ENCODE assay signal across 24 mouse cellular contexts in the genomic region with DNA sequence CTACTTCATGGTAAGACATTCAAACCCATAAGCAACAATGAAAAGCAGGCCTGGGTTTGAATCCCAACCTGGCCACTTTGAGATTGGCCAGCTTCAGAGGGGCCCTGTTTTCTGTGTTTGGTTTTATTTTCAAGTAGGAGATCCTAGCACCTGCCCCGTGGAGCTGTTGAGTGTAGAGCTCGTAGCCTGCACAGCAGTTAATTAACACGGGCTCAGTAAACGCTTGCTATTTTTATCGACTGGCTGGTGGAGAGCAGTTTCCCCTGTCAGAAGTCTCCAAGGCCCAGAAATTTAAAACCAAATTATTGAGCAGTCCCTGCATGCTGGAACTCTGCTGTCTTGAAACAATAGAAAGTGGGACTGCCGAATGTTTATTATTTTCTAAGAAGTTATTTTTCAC.
A peak's percentile ranks its signal among the peaks of the same experiment; 100 is the strongest.
DNase-seq lines count a peak whose midpoint lies in the region; ATAC-seq and TF ChIP-seq lines count a peak whose summit lies in the region.
"Had no signal": no experiment of that assay in that cellular context is flagged by ENCODE, and none has a peak within 500 bp of the region (broad histone marks: within the 10 kb centered on the region; RNA-seq: fewer than 3 reads in every experiment).

No protein-coding gene starts in this region.

- no peaks in the 10 kb centered on the region for H3K79me2 ChIP-seq in heart, adult 2 months (replicated peaks; ENCODE audit: control insufficient read depth, insufficient read depth, low read length)

- H3K4me3 ChIP-seq in heart, embryonic 12.5 days, result no peak overlapping the region
- H3K4me3 ChIP-seq in heart, postnatal 0 days (ENCODE audit: low read depth, low read length), result no peak overlapping the region
- H3K4me3 ChIP-seq in heart, adult 2 months, result no peak overlapping the region
- no peak overlapping the region for H3K4me3 ChIP-seq in limb, embryonic 10.5 days
- H3K4me3 ChIP-seq in olfactory bulb, adult 2 months (ENCODE audit: insufficient read depth, low read depth, low read length), result no peak overlapping the region
- H3K4me3 ChIP-seq: kidney, embryonic 15.5 days; midbrain, embryonic 13.5 days; neural tube, embryonic 15.5 days; stomach, embryonic 15.5 days had no signal

- no peak overlapping the region for H3K4me2 ChIP-seq in heart, embryonic 12.5 days
- H3K4me2 ChIP-seq in heart, postnatal 0 days (ENCODE audit: low read depth, low read length), result no peak overlapping the region
- H3K4me2 ChIP-seq: kidney, embryonic 15.5 days; liver, embryonic 11.5 days; midbrain, embryonic 13.5 days; neural tube, embryonic 15.5 days; stomach, embryonic 15.5 days had no signal

- WGBS in heart, embryonic 12.5 days, result 40% methylated on average over 6 of the region's 6 CpGs
- 33% methylated on average over 6 of the region's 6 CpGs for WGBS in heart, postnatal 0 days
- WGBS in heart, adult 2 months, result 53% methylated on average over 6 of the region's 6 CpGs
- WGBS in limb, embryonic 10.5 days, result 63% methylated on average over 6 of the region's 6 CpGs
- WGBS in olfactory bulb, adult 2 months, result 18% methylated on average over 6 of the region's 6 CpGs

- TF ChIP-seq POLR2A in heart, adult 2 months (IDR thresholded peaks at IDR 0.05; ENCODE audit: insufficient read depth, low read depth, low read length), result no peak
- no peak for TF ChIP-seq POLR2A in olfactory bulb, adult 2 months (IDR thresholded peaks at IDR 0.05; ENCODE audit: insufficient read depth, low read depth, low read length)

- no peaks in the 10 kb centered on the region for H3K27me3 ChIP-seq in heart, embryonic 12.5 days (replicated peaks)
- H3K27me3 ChIP-seq in heart, postnatal 0 days (ENCODE audit: control insufficient read depth, insufficient read depth, low read length), result no peaks in the 10 kb centered on the region
- no peaks in the 10 kb centered on the region for H3K27me3 ChIP-seq in heart, adult 2 months (ENCODE audit: control insufficient read depth, insufficient read depth, low read length)
- no peaks in the 10 kb centered on the region for H3K27me3 ChIP-seq in limb, embryonic 10.5 days (ENCODE audit: low read depth, poor library complexity, severe bottlenecking)
- H3K27me3 ChIP-seq: stomach, embryonic 15.5 days had no signal

- TF ChIP-seq CTCF in heart, postnatal 0 days (IDR thresholded peaks at IDR 0.05; ENCODE audit: low read depth), result no peak
- TF ChIP-seq CTCF in heart, adult 2 months (IDR thresholded peaks at IDR 0.05), result no peak
- TF ChIP-seq CTCF in olfactory bulb, adult 2 months (IDR thresholded peaks at IDR 0.05; ENCODE audit: insufficient read depth, low read depth, low read length), result no peak

- no peaks in the 10 kb centered on the region for H3K36me3 ChIP-seq in heart, embryonic 12.5 days
- no peaks in the 10 kb centered on the region for H3K36me3 ChIP-seq in heart, postnatal 0 days (replicated peaks; ENCODE audit: control insufficient read depth, insufficient read depth, low read length)
- H3K36me3 ChIP-seq in heart, adult 2 months (ENCODE audit: control insufficient read depth, insufficient read depth, low read length), result no peaks in the 10 kb centered on the region
- H3K36me3 ChIP-seq in limb, embryonic 10.5 days, result peaks cover 5% of the 10 kb centered on the region; the same call in 1 of the 2 replicates
- H3K36me3 ChIP-seq: kidney, embryonic 15.5 days; midbrain, embryonic 13.5 days; neural tube, embryonic 15.5 days; stomach, embryonic 15.5 days had no signal

- peaks cover 22% of the 10 kb centered on the region for H3K4me1 ChIP-seq in heart, embryonic 12.5 days (replicated peaks)
- H3K4me1 ChIP-seq in heart, postnatal 0 days (ENCODE audit: control insufficient read depth, insufficient read depth), result peaks cover 5% of the 10 kb centered on the region
- peaks cover 1% of the 10 kb centered on the region for H3K4me1 ChIP-seq in heart, adult 2 months (ENCODE audit: control insufficient read depth, insufficient read depth, low read length)
- H3K4me1 ChIP-seq in limb, embryonic 10.5 days, result peaks cover 29% of the 10 kb centered on the region
- peaks cover 13% of the 10 kb centered on the region for H3K4me1 ChIP-seq in olfactory bulb, adult 2 months (ENCODE audit: control insufficient read depth, insufficient read depth, low read length)
- H3K4me1 ChIP-seq: neural tube, embryonic 15.5 days; stomach, embryonic 15.5 days had no signal

- no peak for TF ChIP-seq EP300 in heart, postnatal 0 days (IDR thresholded peaks at IDR 0.05; ENCODE audit: low read depth)
- TF ChIP-seq EP300 in heart, adult 2 months (IDR thresholded peaks at IDR 0.05; ENCODE audit: insufficient read depth, low read depth, low read length), result no peak

- no peak for ATAC-seq in heart, embryonic 12.5 days (ENCODE audit: insufficient number of reproducible peaks, low FRiP score)
- ATAC-seq in heart, postnatal 0 days (ENCODE audit: insufficient read depth, low read depth), result no peak
- ATAC-seq: CD4-positive, CD25-positive, alpha-beta regulatory T cell, adult 4 months; forebrain, embryonic 14.5 days; hindbrain, embryonic 16.5 days; liver, postnatal 0 days; midbrain, embryonic 13.5 days had no signal

- intact Hi-C loops in heart, postnatal 25 days (cut with DNase I), result no loop called here
- intact Hi-C loops in heart, adult 2 months (cut with DNase I), result loop anchor here (10.0 kb wide), 1 partner anchor 87 kb away; no protein-coding TSS in a partner anchor

- peak overlapping the region; percentile 49 for H3K27ac ChIP-seq in heart, embryonic 12.5 days (ENCODE audit: poor library complexity, severe bottlenecking)
- H3K27ac ChIP-seq in heart, postnatal 0 days (ENCODE audit: low read depth), result peak overlapping the region; percentile 46; the same call in 1 of the 2 replicates
- H3K27ac ChIP-seq in heart, adult 2 months, result no peak overlapping the region; the same call in 1 of the 2 replicates
- H3K27ac ChIP-seq in limb, embryonic 10.5 days, result peak overlapping the region; percentile 37; the same call in 1 of the 2 replicates
- H3K27ac ChIP-seq in olfactory bulb, adult 2 months (ENCODE audit: insufficient read depth, low read depth, low read length), result peak overlapping the region; percentile 35; the same call in 1 of the 2 replicates
- H3K27ac ChIP-seq: kidney, embryonic 15.5 days; macrophage; midbrain, embryonic 13.5 days; neural tube, embryonic 15.5 days; stomach, embryonic 15.5 days had no signal

- DNase-seq in heart, postnatal 25 days (ENCODE audit: low spot score), result no peak
- no peak for DNase-seq in heart, postnatal 0 days (ENCODE audit: low spot score)
- no peak for DNase-seq in heart, adult 2 months
- no peak for DNase-seq in limb, embryonic 10.5 days (ENCODE audit: low spot score)
- DNase-seq in kidney, postnatal 36 days, result no peak
- DNase-seq: adrenal gland, postnatal 14 days; cerebellum, adult 8-10 months; gastrocnemius, postnatal 14 days; kidney, adult 18-20 months; layer of hippocampus, postnatal 36 days; left cerebral cortex, postnatal 4 days; liver, postnatal 0 days; right cerebral cortex, postnatal 25 days had no signal

- H3K9me3 ChIP-seq in heart, embryonic 12.5 days (replicated peaks), result no peaks in the 10 kb centered on the region
- H3K9me3 ChIP-seq in heart, postnatal 0 days (replicated peaks; ENCODE audit: control insufficient read depth, low read length), result no peaks in the 10 kb centered on the region
- no peaks in the 10 kb centered on the region for H3K9me3 ChIP-seq in limb, embryonic 10.5 days (replicated peaks)
- H3K9me3 ChIP-seq: kidney, embryonic 15.5 days; midbrain, embryonic 13.5 days; neural tube, embryonic 15.5 days; stomach, embryonic 15.5 days had no signal

- H3K9ac ChIP-seq in heart, embryonic 12.5 days, result no peak overlapping the region
- H3K9ac ChIP-seq in heart, postnatal 0 days (replicated peaks; ENCODE audit: low read depth, low read length), result no peak overlapping the region
- no peak overlapping the region for H3K9ac ChIP-seq in heart, adult 2 months (ENCODE audit: low read depth, low read length)
- H3K9ac ChIP-seq: kidney, embryonic 15.5 days; liver, postnatal 0 days; midbrain, embryonic 13.5 days; neural tube, embryonic 15.5 days; stomach, embryonic 15.5 days had no signal
